Mouse (Mus musculus): ENCODE results near the gene Heatr4.

Heatr4 gene

DNA sequence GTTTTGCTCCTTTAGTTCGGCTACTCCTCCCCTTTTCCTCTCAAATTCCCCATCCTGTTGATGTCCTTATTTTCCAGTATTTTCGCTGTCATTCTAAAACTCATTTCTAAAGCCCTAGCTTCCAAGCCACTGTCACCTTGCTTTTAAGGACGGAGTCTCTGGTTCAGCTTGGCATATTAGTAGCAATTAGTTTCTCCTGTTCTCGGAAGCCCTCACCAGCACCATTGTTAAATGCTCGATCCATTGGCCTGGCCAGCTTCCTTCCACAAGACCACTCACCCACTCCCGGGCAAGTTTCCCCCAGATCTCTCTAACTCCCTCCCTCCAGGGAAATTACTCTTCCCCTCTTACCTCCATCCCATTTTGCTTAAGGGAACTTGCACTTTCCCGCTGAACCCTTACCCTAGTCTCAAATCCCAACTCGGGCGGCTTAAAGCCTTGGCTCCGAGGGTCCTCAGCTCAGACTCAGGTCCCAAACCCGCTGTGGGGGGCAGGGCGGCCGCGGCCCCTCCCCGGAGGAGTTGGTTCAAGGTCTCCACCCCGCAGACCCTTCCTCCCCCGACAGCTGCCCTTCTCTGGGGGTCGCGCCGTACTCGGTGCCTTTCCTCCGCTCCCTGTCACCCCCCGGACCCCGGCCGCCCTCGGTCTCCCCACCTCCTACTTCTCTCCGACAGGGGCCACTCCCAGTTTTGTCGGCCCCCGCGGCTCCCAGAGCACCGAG lies 63.8 kb downstream of the Heatr4 start:
- H3K36me3 ChIP-seq (ENCODE audit: insufficient read depth, low read length): peaks cover 4% of the 10 kb centered on the region; the same call in 1 of the 2 replicates
- H3K4me1 ChIP-seq (replicated peaks; ENCODE audit: low read depth, low read length): peaks cover 30% of the 10 kb centered on the region
- H3K4me3 ChIP-seq (replicated peaks; ENCODE audit: low read length): peak overlapping the region; percentile 98
- no peaks in the 10 kb centered on the region for H3K27me3 ChIP-seq (ENCODE audit: insufficient read depth, low read length)
- TF ChIP-seq POU5F1 (IDR thresholded peaks at IDR 0.05; ENCODE audit: borderline replicate concordance, low read length): no peak
- no peak for TF ChIP-seq CTCF (conservative IDR thresholded peaks at IDR 0.05; ENCODE audit: low read length)
- TF ChIP-seq NANOG (IDR thresholded peaks at IDR 0.05; ENCODE audit: borderline replicate concordance, low read length): no peak
- H3K9me3 ChIP-seq (ENCODE audit: low read length): no peaks in the 10 kb centered on the region

DNA sequence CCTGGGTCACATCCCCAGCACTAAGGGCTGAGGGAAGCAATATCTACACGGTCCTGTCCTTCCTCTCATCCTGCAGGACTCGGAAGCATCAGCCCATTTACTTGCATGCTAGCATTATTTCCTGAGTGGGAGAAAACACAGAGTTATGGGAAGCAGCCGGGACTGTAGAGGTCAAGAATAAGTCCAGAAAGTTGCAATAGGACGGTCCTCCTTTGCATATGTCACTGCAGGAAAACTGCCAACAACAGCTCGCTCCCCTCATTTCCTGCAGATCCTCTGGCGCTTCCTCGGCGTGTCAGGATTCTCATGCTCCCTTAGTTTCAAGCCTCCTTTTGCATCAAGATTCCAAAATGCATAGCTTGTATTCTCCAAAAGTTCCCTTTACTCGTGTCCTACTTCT lies 67.8 kb downstream of the Heatr4 start:
- Histone ChIP-seq H3K4me1 (replicated peaks; ENCODE audit: low read depth, low read length) (peaks cover 12% of the 10 kb centered on the region), H3K9me3 (ENCODE audit: low read length) (no peaks in the 10 kb centered on the region), H3K4me3 (replicated peaks; ENCODE audit: low read length) (no peak overlapping the region), H3K27me3 (ENCODE audit: insufficient read depth, low read length) (no peaks in the 10 kb centered on the region), H3K36me3 (ENCODE audit: insufficient read depth, low read length) (peaks cover 4% of the 10 kb centered on the region; the same call in 1 of the 2 replicates)
- TF ChIP-seq NANOG (IDR thresholded peaks at IDR 0.05; ENCODE audit: borderline replicate concordance, low read length) (no peak), POU5F1 (IDR thresholded peaks at IDR 0.05; ENCODE audit: borderline replicate concordance, low read length) (no peak), CTCF (conservative IDR thresholded peaks at IDR 0.05; ENCODE audit: low read length) (no peak)

DNA sequence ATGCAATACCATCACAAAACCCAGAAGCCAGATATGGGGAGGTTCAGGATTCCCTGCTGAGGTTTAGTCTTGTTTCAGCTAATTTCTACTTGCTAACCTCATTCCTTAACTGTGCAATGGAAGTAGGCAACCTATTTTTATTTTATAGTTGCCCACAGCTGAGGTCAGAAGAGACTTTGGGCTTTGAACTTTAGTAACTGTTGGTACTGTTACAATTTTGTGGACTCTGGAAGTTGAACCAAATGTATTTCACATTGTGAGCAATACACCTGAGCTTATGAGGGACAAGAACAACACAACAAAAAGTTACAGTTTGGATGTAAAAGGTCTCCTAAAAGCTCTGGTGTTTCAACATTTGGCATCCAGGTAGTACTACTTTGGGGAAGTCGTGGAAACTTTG lies 69.9 kb downstream of the Heatr4 start:
- Histone ChIP-seq H3K4me3 (replicated peaks; ENCODE audit: low read length) (no peak overlapping the region), H3K27me3 (ENCODE audit: insufficient read depth, low read length) (no peaks in the 10 kb centered on the region)
- TF ChIP-seq NANOG (IDR thresholded peaks at IDR 0.05; ENCODE audit: borderline replicate concordance, low read length): no peak

DNA sequence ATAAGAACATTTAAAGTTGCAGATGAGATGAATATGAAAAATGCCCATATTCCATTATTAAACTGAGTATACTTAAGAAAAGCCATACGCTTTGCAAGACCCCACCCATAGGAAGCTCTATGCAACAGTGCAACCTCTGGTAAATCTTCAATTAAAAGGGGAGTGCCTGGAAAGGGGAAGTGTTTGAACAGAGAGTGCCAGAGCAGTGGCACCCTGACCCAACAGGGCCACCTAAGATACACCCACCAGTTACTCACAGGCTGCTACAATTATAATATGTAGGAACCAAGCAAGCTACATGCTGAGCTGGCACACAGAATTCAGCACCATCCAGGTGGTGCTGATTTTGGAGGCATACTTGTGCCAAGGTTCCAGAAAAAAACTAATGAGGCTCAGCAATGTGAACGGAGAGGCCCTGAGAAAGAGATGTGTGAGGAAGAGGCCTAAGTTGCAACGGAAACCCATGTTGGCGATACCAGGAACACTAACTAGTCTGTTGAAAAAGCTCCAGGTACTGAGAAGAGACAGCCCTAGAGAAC lies 70.4 kb downstream of the Heatr4 start:
- TF ChIP-seq NANOG (IDR thresholded peaks at IDR 0.05; ENCODE audit: borderline replicate concordance, low read length) (no peak), CTCF (conservative IDR thresholded peaks at IDR 0.05; ENCODE audit: low read length) (no peak), POU5F1 (IDR thresholded peaks at IDR 0.05; ENCODE audit: borderline replicate concordance, low read length) (no peak)

More for the DNA sequence above, 69.9 kb downstream of the Heatr4 start:
- Histone ChIP-seq H3K4me1 (replicated peaks; ENCODE audit: low read depth, low read length) (peaks cover 3% of the 10 kb centered on the region; the same call in 1 of the 2 replicates), H3K36me3 (ENCODE audit: insufficient read depth, low read length) (peaks cover 4% of the 10 kb centered on the region; the same call in 1 of the 2 replicates), H3K9me3 (ENCODE audit: low read length) (no peaks in the 10 kb centered on the region)

DNA sequence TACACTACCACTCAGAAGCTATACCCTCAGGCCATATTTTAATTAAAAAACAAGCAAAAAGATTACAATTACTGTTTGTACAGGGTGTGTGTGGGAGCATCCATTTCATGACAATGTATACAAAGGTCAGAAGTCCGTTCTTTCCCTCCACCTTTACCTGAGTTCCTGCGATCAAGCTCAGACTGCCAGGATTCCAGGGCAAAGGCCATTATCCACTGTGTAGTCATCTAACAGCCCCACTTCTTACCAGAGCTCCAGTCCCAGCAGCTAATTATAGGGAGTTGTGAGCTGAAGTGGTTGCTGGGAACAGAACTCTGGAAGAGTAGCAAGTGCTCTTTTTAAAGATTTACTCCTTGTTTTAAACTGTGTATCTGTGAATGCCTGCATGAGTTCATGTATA lies 74.2 kb downstream of the Heatr4 start:
- TF ChIP-seq NANOG (IDR thresholded peaks at IDR 0.05; ENCODE audit: borderline replicate concordance, low read length): no peak
- TF ChIP-seq POU5F1 (IDR thresholded peaks at IDR 0.05; ENCODE audit: borderline replicate concordance, low read length): no peak
- H3K36me3 ChIP-seq (ENCODE audit: insufficient read depth, low read length): no peaks in the 10 kb centered on the region
- H3K27me3 ChIP-seq (ENCODE audit: insufficient read depth, low read length): no peaks in the 10 kb centered on the region

More for the DNA sequence above, 70.4 kb downstream of the Heatr4 start:
- Histone ChIP-seq H3K4me1 (replicated peaks; ENCODE audit: low read depth, low read length) (peaks cover 3% of the 10 kb centered on the region; the same call in 1 of the 2 replicates), H3K4me3 (replicated peaks; ENCODE audit: low read length) (no peak overlapping the region), H3K36me3 (ENCODE audit: insufficient read depth, low read length) (peaks cover 4% of the 10 kb centered on the region; the same call in 1 of the 2 replicates), H3K27me3 (ENCODE audit: insufficient read depth, low read length) (no peaks in the 10 kb centered on the region), H3K9me3 (ENCODE audit: low read length) (no peaks in the 10 kb centered on the region)

More for the DNA sequence above, 74.2 kb downstream of the Heatr4 start:
- Histone ChIP-seq H3K4me1 (replicated peaks; ENCODE audit: low read depth, low read length) (peaks cover 3% of the 10 kb centered on the region; the same call in 1 of the 2 replicates), H3K9me3 (ENCODE audit: low read length) (no peaks in the 10 kb centered on the region), H3K4me3 (replicated peaks; ENCODE audit: low read length) (no peak overlapping the region)

Data from E14TG2a.4 (cell line).